Mouse (Mus musculus) hindbrain, embryonic 15.5 days (tissue): ENCODE results near the gene Cdk5rap2. TPM values are rescaled to one million over a fixed set of nuclear protein-coding genes. Genes with fewer than 3 reads are reported as not detected.
A peak's percentile ranks its signal among the peaks of the same experiment; 100 is the strongest.

Experiments
- ATAC-seq: fragments of 200-750 bp; cut with Nextera tagmentation; 2 replicates; pipeline ENCODE4 v1.8.0; 2017; ENCODE audit warnings: low read depth, moderate number of reproducible peaks, moderate TSS enrichment; ENCODE audit not compliant: low FRiP score
- H3K27ac ChIP-seq: fragments of 300-500 bp; sonication (generic); replicated peaks from 2 replicates; pipeline ENCODE4 v1.5.1; 2015; ENCODE audit warnings: mild to moderate bottlenecking, inconsistent platforms
- H3K27me3 ChIP-seq: fragments of 300-500 bp; sonication (generic); 2 replicates; pipeline ENCODE4 v1.6.1; 2015; ENCODE audit warnings: control low read depth, inconsistent platforms
- H3K36me3 ChIP-seq: fragments of 300-500 bp; sonication (generic); 2 replicates; pipeline ENCODE4 v1.6.1; 2015; ENCODE audit warnings: control low read depth, inconsistent platforms
- H3K4me1 ChIP-seq: fragments of 300-500 bp; sonication (generic); replicated peaks from 2 replicates; pipeline ENCODE4 v1.6.1; 2015; ENCODE audit warnings: control low read depth, inconsistent platforms
- H3K4me2 ChIP-seq: fragments of 300-500 bp; sonication (generic); 2 replicates; pipeline ENCODE4 v1.6.1; 2015; ENCODE audit warnings: moderate library complexity, mild to moderate bottlenecking, inconsistent platforms
- H3K4me3 ChIP-seq: fragments of 300-500 bp; sonication (generic); 2 replicates; pipeline ENCODE4 v1.5.1; 2015; ENCODE audit warnings: mild to moderate bottlenecking, inconsistent platforms
- H3K9ac ChIP-seq: fragments of 300-500 bp; sonication (generic); 2 replicates; pipeline ENCODE4 v1.6.1; 2015; ENCODE audit warnings: inconsistent platforms
- H3K9me3 ChIP-seq: fragments of 300-500 bp; sonication (generic); 2 replicates; pipeline ENCODE4 v1.6.1; 2016; ENCODE audit warnings: control low read depth, inconsistent platforms
- WGBS: fragments of 180-500 bp; shearing (Covaris S2); methylation state at CpG from one replicate; pipeline ENCODE4 v1.1.7; 2015; 5-methylcytosine and 5-hydroxymethylcytosine counted together
- polyA plus RNA-seq: library from polyadenylated mRNA; unstranded; fragments of >200 nt; fragmentation: Nextera tagmentation; extraction: Ambion mirVana; gene quantifications from 2 replicates; pipeline ENCODE4 v1.2.1, GENCODE M21; 2015

Gene Cdk5rap2
- polyA plus RNA-seq, 1 experiment from 2014 or later: 8.9 TPM

DNA sequence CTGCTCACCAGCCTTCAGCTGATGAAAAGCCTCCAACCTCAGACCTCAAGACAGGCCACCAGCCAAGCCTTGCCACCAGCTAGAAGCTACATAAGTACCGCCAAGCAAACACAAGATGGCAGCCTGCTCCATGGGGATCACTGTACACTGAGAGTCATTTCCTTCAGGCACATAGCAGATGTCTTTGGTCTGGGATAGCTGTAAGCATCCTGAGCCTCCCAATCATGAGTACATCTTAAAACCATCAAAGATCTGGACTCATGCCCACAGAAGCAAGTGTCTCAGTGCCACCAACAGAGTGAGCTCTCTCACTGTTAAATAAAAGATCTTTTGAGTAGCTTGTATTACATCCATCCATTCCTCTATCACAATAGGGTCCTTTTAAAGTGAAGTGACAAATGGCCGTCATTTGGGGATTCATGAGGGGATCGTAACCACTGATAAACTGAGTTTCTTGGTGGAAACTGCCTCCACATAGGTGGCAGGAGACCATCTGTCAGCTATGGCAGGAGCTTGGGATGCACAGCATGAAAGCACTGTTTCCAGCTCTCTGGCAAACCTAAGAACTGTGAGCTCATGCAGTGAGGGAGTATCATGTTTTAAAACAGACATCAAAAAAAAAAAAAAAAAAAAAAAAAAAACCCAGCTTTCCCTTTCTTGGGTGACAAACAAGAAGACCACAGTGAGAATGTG, 150.4 kb downstream of the Cdk5rap2 start:
- 54% methylated on average over 3 of the region's 3 CpGs for WGBS
- H3K27me3 ChIP-seq: no peaks in the 10 kb centered on the region
- no peaks in the 10 kb centered on the region for H3K9me3 ChIP-seq
- H3K27ac ChIP-seq: 0 out of 2 replicates have a peak overlapping the region, but pooled peaks have one; percentile 13
- H3K9ac ChIP-seq: no peak overlapping the region
- H3K4me1 ChIP-seq: peaks cover 18% of the 10 kb centered on the region
- no peak overlapping the region for H3K4me2 ChIP-seq
- H3K36me3 ChIP-seq: peaks cover 11% of the 10 kb centered on the region; the same call in 1 of the 2 replicates
- ATAC-seq: peak; percentile 50
- no peak overlapping the region for H3K4me3 ChIP-seq

DNA sequence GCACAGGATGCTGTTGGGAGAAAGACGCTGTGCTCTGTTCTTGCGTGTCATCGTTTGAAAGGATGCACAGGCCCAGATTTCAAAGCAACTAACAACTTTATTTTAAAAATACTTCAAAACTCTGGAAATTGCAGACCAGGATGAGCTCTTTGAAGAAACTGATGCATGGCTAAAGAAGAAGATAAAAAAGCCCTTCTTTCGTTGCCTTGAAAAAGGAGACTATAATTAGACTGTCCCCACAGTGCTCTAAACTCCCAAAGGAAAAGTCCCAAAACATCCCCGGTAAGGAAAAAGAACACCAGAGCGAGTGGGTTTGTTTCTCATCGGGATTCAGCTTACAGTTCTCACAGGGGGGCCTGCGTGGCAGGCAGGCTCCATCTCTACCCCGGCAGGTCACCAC, 151.4 kb downstream of the Cdk5rap2 start:
- Histone ChIP-seq H3K9me3 (no peaks in the 10 kb centered on the region), H3K27ac (peak overlapping the region; percentile 13; the same call in 1 of the 2 replicates), H3K4me1 (peaks cover 18% of the 10 kb centered on the region), H3K4me2 (no peak overlapping the region), H3K4me3 (no peak overlapping the region), H3K27me3 (no peaks in the 10 kb centered on the region), H3K36me3 (peaks cover 14% of the 10 kb centered on the region; the same call in 1 of the 2 replicates), H3K9ac (no peak overlapping the region)
- no peak for ATAC-seq
- WGBS: 61% methylated on average over 9 of the region's 9 CpGs

DNA sequence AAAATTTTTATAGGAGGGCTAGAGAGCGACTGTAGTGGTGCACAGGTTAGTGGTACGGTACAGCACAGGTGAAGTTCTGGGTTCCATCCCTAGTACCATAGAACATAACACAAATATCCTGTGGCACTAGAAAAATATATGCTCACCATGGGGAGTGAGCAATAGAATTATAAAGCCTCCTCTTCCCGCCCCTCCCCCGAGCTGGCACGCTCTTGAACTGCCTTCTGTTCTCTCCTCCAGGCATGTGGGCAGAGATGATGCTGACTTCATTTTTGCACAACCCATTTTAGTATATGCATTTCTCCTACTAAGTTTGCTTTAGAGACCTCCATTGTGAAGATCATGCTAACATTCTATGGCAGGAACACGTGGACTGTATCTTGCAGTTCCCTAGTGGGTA, 152.0 kb downstream of the Cdk5rap2 start:
- Histone ChIP-seq H3K4me3 (no peak overlapping the region), H3K4me1 (peaks cover 18% of the 10 kb centered on the region), H3K27me3 (no peaks in the 10 kb centered on the region), H3K36me3 (0 out of 2 replicates have a peak, but pooled peaks cover 12% of the 10 kb centered on the region), H3K27ac (no peak overlapping the region), H3K9ac (no peak overlapping the region), H3K9me3 (no peaks in the 10 kb centered on the region), H3K4me2 (no peak overlapping the region)
- 73% methylated on average over 6 of the region's 6 CpGs for WGBS
- peak; percentile 31; the same call in 1 of the 2 replicates for ATAC-seq

GRCm38 (mm10) chr4:70251782-70252181, 158.5 kb downstream of the Cdk5rap2 start:
- H3K27ac ChIP-seq: no peak overlapping the region

GRCm38 (mm10) chr4:70245706-70246105, 164.5 kb downstream of the Cdk5rap2 start:
- Histone ChIP-seq H3K9me3 (no peaks in the 10 kb centered on the region), H3K36me3 (peaks cover 8% of the 10 kb centered on the region; the same call in 1 of the 2 replicates), H3K9ac (no peak overlapping the region), H3K27me3 (no peaks in the 10 kb centered on the region), H3K4me1 (no peaks in the 10 kb centered on the region), H3K27ac (no peak overlapping the region), H3K4me3 (no peak overlapping the region), H3K4me2 (no peak overlapping the region)
- WGBS: 81% methylated on average over 6 of the region's 6 CpGs
- ATAC-seq: no peak

More at GRCm38 (mm10) chr4:70251782-70252181, 158.5 kb downstream of the Cdk5rap2 start:
- Histone ChIP-seq H3K9ac (no peak overlapping the region), H3K27me3 (no peaks in the 10 kb centered on the region), H3K4me2 (no peak overlapping the region), H3K4me1 (no peaks in the 10 kb centered on the region), H3K36me3 (0 out of 2 replicates have a peak, but pooled peaks cover 11% of the 10 kb centered on the region), H3K9me3 (no peaks in the 10 kb centered on the region), H3K4me3 (no peak overlapping the region)
- no peak for ATAC-seq
- WGBS: 77% methylated on average over 5 of the region's 5 CpGs

GRCm38 (mm10) chr4:70243561-70244120, 166.6 kb downstream of the Cdk5rap2 start:
- Histone ChIP-seq H3K4me3 (no peak overlapping the region), H3K36me3 (peaks cover 8% of the 10 kb centered on the region; the same call in 1 of the 2 replicates), H3K27me3 (no peaks in the 10 kb centered on the region), H3K9ac (no peak overlapping the region), H3K27ac (no peak overlapping the region), H3K9me3 (no peaks in the 10 kb centered on the region), H3K4me2 (no peak overlapping the region), H3K4me1 (no peaks in the 10 kb centered on the region)
- no peak for ATAC-seq
- 68% methylated on average over 3 of the region's 3 CpGs for WGBS

GRCm38 (mm10) chr4:70239731-70240130, 170.5 kb downstream of the Cdk5rap2 start:
- Histone ChIP-seq H3K9ac (no peak overlapping the region), H3K36me3 (peaks cover 22% of the 10 kb centered on the region; the same call in 1 of the 2 replicates), H3K9me3 (no peaks in the 10 kb centered on the region), H3K27ac (no peak overlapping the region), H3K27me3 (no peaks in the 10 kb centered on the region), H3K4me3 (no peak overlapping the region), H3K4me2 (no peak overlapping the region), H3K4me1 (no peaks in the 10 kb centered on the region)
- ATAC-seq: no peak
- WGBS: 95% methylated on average over 7 of the region's 7 CpGs

GRCm38 (mm10) chr4:70238862-70239261, 171.4 kb downstream of the Cdk5rap2 start:
- Histone ChIP-seq H3K4me2 (no peak overlapping the region), H3K27me3 (no peaks in the 10 kb centered on the region), H3K4me1 (no peaks in the 10 kb centered on the region), H3K9ac (no peak overlapping the region), H3K4me3 (no peak overlapping the region), H3K9me3 (no peaks in the 10 kb centered on the region), H3K27ac (no peak overlapping the region), H3K36me3 (peaks cover 22% of the 10 kb centered on the region; the same call in 1 of the 2 replicates)
- no peak for ATAC-seq
- 95% methylated on average over 6 of the region's 6 CpGs for WGBS

DNA sequence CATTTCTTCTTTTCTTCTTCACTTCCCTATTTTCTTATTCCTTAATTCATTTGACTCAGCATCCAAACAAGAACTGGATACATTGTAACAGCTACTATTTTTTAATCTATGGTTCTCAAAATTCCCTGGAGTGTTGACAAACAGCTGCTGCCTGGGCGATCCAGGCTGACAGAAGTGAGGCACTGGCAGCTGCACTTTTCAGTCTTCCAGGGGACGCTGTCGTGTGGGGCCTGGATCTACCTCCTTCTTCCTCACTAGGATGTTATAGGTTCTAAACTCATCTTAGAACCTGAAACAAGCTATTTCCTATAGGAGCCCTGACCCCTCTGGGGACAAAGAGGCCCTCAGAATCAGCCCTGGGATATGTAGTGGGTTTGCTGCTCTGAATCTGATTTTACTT, 177.9 kb downstream of the Cdk5rap2 start:
- 59% methylated on average over 3 of the region's 3 CpGs for WGBS
- Histone ChIP-seq H3K4me3 (no peak overlapping the region), H3K36me3 (peaks cover 7% of the 10 kb centered on the region; the same call in 1 of the 2 replicates), H3K4me2 (no peak overlapping the region), H3K4me1 (no peaks in the 10 kb centered on the region), H3K27ac (no peak overlapping the region), H3K9ac (no peak overlapping the region), H3K9me3 (no peaks in the 10 kb centered on the region), H3K27me3 (no peaks in the 10 kb centered on the region)
- ATAC-seq: no peak

DNA sequence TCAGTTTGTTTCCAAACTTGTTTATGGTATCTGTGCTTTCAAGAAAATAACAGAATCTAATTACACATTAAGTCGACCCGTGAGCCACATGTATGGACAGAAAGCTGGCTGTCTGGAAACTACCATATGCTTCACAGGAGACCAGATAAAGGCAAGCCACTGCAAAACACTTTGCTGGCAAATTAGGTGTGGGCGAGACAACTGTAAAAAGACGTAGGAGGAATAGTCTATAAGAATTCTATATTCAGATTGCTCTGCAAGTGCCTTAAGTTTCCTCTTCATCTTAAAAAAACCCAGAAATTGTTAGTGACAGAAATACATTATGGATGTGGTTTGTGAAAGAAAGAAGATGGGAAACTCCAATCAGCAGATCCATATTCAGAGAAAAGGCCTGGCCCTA, 180.4 kb downstream of the Cdk5rap2 start:
- Histone ChIP-seq H3K4me2 (no peak overlapping the region), H3K4me1 (no peaks in the 10 kb centered on the region), H3K9me3 (no peaks in the 10 kb centered on the region), H3K36me3 (peaks cover 5% of the 10 kb centered on the region; the same call in 1 of the 2 replicates), H3K27ac (no peak overlapping the region), H3K9ac (no peak overlapping the region), H3K4me3 (no peak overlapping the region), H3K27me3 (no peaks in the 10 kb centered on the region)
- ATAC-seq: no peak
- 87% methylated on average over 4 of the region's 4 CpGs for WGBS

GRCm38 (mm10) chr4:70228350-70228749, 181.9 kb downstream of the Cdk5rap2 start:
- Histone ChIP-seq H3K4me1 (no peaks in the 10 kb centered on the region), H3K27ac (no peak overlapping the region), H3K4me3 (no peak overlapping the region), H3K27me3 (no peaks in the 10 kb centered on the region), H3K36me3 (peaks cover 7% of the 10 kb centered on the region), H3K9ac (no peak overlapping the region), H3K9me3 (no peaks in the 10 kb centered on the region), H3K4me2 (no peak overlapping the region)
- WGBS: 90% methylated on average over 2 of the region's 2 CpGs
- no peak for ATAC-seq

DNA sequence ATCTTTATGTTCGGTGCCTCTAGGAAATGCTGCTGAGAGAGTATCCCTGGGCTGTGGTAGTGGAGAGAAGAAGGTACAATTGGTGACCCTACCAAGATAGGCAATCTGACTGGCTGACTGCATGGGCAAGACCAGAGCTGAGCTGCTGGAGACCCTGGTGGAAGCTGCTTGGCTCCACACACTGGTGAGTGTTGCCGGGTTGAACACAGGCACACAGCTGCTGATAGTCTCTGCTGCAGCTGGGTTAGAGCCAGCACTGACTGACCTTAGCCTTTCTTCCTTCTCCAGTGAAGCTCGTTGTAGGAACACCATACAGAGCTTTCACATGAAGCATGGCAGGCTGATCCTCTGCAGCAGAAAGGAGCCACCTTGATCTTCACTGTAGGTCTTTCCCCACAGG, 182.6 kb downstream of the Cdk5rap2 start:
- H3K27ac ChIP-seq: no peak overlapping the region
- H3K9me3 ChIP-seq: no peaks in the 10 kb centered on the region
- no peak for ATAC-seq
- no peak overlapping the region for H3K4me2 ChIP-seq
- H3K4me3 ChIP-seq: no peak overlapping the region
- 82% methylated on average over 3 of the region's 3 CpGs for WGBS
- H3K4me1 ChIP-seq: no peaks in the 10 kb centered on the region
- peaks cover 14% of the 10 kb centered on the region for H3K36me3 ChIP-seq
- H3K27me3 ChIP-seq: no peaks in the 10 kb centered on the region
- no peak overlapping the region for H3K9ac ChIP-seq
